9 mouse cellular contexts compared by ENCODE assay signal in genomic region chr11:32580305-32580947, GRCm38 (mm10). TPM values are rescaled to one million over a fixed set of nuclear protein-coding genes. Genes with fewer than 3 reads are reported as not detected.
DNase-seq lines count a peak whose midpoint lies in the region; ATAC-seq lines count a peak whose summit lies in the region.
"Had no signal": no experiment of that assay in that cellular context is flagged by ENCODE, and none has a peak within 500 bp of the region (broad histone marks: within the 10 kb centered on the region; RNA-seq: fewer than 3 reads in every experiment).

No protein-coding gene starts in this region.

- no peaks in the 10 kb centered on the region for H3K27me3 ChIP-seq in heart, embryonic 12.5 days (replicated peaks)
- no peaks in the 10 kb centered on the region for H3K27me3 ChIP-seq in heart, embryonic 11.5 days (ENCODE audit: control insufficient read depth, insufficient read depth, low read length)
- H3K27me3 ChIP-seq in midbrain, embryonic 16.5 days (ENCODE audit: control insufficient read depth, insufficient read depth, low read depth, low read length) = no peaks in the 10 kb centered on the region

- WGBS in heart, embryonic 12.5 days = 76% methylated on average over 16 of the region's 16 CpGs
- 71% methylated on average over 16 of the region's 16 CpGs for WGBS in heart, embryonic 11.5 days (ENCODE audit: insufficient replicate concordance)
- 75% methylated on average over 16 of the region's 16 CpGs for WGBS in midbrain, embryonic 16.5 days

- H3K9me3 ChIP-seq in heart, embryonic 12.5 days (replicated peaks) = no peaks in the 10 kb centered on the region
- H3K9me3 ChIP-seq in heart, embryonic 11.5 days (replicated peaks; ENCODE audit: control insufficient read depth, low read length) = no peaks in the 10 kb centered on the region
- no peaks in the 10 kb centered on the region for H3K9me3 ChIP-seq in midbrain, embryonic 16.5 days (replicated peaks; ENCODE audit: control insufficient read depth, low read length, poor library complexity, severe bottlenecking)

- H3K36me3 ChIP-seq in heart, embryonic 12.5 days = no peaks in the 10 kb centered on the region
- H3K36me3 ChIP-seq in heart, embryonic 11.5 days (ENCODE audit: control insufficient read depth, insufficient read depth, low read length) = no peaks in the 10 kb centered on the region
- H3K36me3 ChIP-seq in midbrain, embryonic 16.5 days (ENCODE audit: control insufficient read depth, insufficient read depth, low read length) = no peaks in the 10 kb centered on the region

- intact Hi-C loops in left cerebral cortex, postnatal 4 days (cut with DNase I) = no loop called here

- DNase-seq in CD8-positive naive resting alpha-beta T cell, adult 2 months (ENCODE audit: low read depth in 2 of 2, low spot score in 2 of 2) = peak; percentile 65 to 71
- peak; percentile 49 for DNase-seq in left cerebral cortex, postnatal 4 days
- peak; percentile 58 to 80 for DNase-seq in thymus, postnatal 36 days
- no peak for DNase-seq in urinary bladder, adult 2 months (ENCODE audit: low spot score)

- no peak overlapping the region for H3K27ac ChIP-seq in heart, embryonic 12.5 days (ENCODE audit: poor library complexity, severe bottlenecking)
- no peak overlapping the region for H3K27ac ChIP-seq in heart, embryonic 11.5 days (ENCODE audit: low read depth, low read length)
- H3K27ac ChIP-seq in midbrain, embryonic 16.5 days (ENCODE audit: low read length) = no peak overlapping the region

- no peak overlapping the region for H3K4me2 ChIP-seq in heart, embryonic 12.5 days
- H3K4me2 ChIP-seq in heart, embryonic 11.5 days = no peak overlapping the region
- no peak overlapping the region for H3K4me2 ChIP-seq in midbrain, embryonic 16.5 days (ENCODE audit: low read length)

- H3K9ac ChIP-seq in heart, embryonic 12.5 days = no peak overlapping the region
- H3K9ac ChIP-seq in heart, embryonic 11.5 days (ENCODE audit: low read depth, low read length) = no peak overlapping the region
- H3K9ac ChIP-seq in midbrain, embryonic 16.5 days (ENCODE audit: low read depth, low read length) = no peak overlapping the region

- H3K4me1 ChIP-seq in heart, embryonic 12.5 days (replicated peaks) = peaks cover 17% of the 10 kb centered on the region
- H3K4me1 ChIP-seq in heart, embryonic 11.5 days (ENCODE audit: control insufficient read depth, insufficient read depth, low read length) = no peaks in the 10 kb centered on the region
- H3K4me1 ChIP-seq in midbrain, embryonic 16.5 days (ENCODE audit: control insufficient read depth, insufficient read depth, low read length) = no peaks in the 10 kb centered on the region

- ATAC-seq in heart, embryonic 12.5 days (ENCODE audit: insufficient number of reproducible peaks, low FRiP score) = 0 out of 2 replicates have a peak, but pooled peaks have one; percentile 53
- no peak for ATAC-seq in heart, embryonic 11.5 days (replicated peaks; ENCODE audit: insufficient number of reproducible peaks, low FRiP score, low TSS enrichment)
- ATAC-seq in erythroblast, adult 5-6 weeks (replicated peaks; ENCODE audit: low FRiP score, poor library complexity, severe bottlenecking) = 0 out of 2 replicates have a peak, but pooled peaks have one; percentile 66
- ATAC-seq in midbrain, embryonic 16.5 days = peak; percentile 79

- H3K4me3 ChIP-seq in heart, embryonic 12.5 days = no peak overlapping the region
- no peak overlapping the region for H3K4me3 ChIP-seq in heart, embryonic 11.5 days (ENCODE audit: low read depth, low read length)
- H3K4me3 ChIP-seq in midbrain, embryonic 16.5 days (ENCODE audit: low read depth, low read length) = no peak overlapping the region

RNA-seq across cellular contexts. Expression of gene Stk10, which starts 47.3 kb away (rescaled TPM):
- polyA plus RNA-seq in heart, embryonic 12.5 days (2016; fragmentation: Nextera tagmentation; extraction: Ambion mirVana) = 2.9 and 3.2 TPM in 2 replicates
- 1.6 TPM in 2 replicates for polyA plus RNA-seq in heart, embryonic 11.5 days (2014; fragmentation: Nextera tagmentation; extraction: Ambion mirVana)
- 11.5 and 18.3 TPM in 2 replicates for total RNA-seq in erythroblast, adult 5-6 weeks (2015; ENCODE audit: low replicate concordance)
- total RNA-seq in erythroblast, adult 5-6 weeks (2017; ENCODE audit: low replicate concordance) = 9.9 and 19.2 TPM in 2 replicates
- 1 to 10 TPM; 7.2 to 7.9 TPM for total RNA-seq in left cerebral cortex, postnatal 4 days (2021)
- 1.2 and 1.7 TPM in 2 replicates for polyA plus RNA-seq in midbrain, embryonic 16.5 days (2015; fragmentation: Nextera tagmentation; extraction: Ambion mirVana)
- polyA plus RNA-seq in urinary bladder, adult 2 months (2012; rRNA removed) = 6.2 and 8.5 TPM in 2 replicates

RNA-seq across cellular contexts. Expression of gene Efcab9, which starts 48.5 kb away (rescaled TPM):
- 0.31 and 0.36 TPM in 2 replicates for polyA plus RNA-seq in heart, embryonic 12.5 days (2016; fragmentation: Nextera tagmentation; extraction: Ambion mirVana)
- 0.27 and 0.59 TPM in 2 replicates for polyA plus RNA-seq in heart, embryonic 11.5 days (2014; fragmentation: Nextera tagmentation; extraction: Ambion mirVana)
- total RNA-seq in erythroblast, adult 5-6 weeks (2015; ENCODE audit: low replicate concordance) = not detected in 2 replicates
- total RNA-seq in erythroblast, adult 5-6 weeks (2017; ENCODE audit: low replicate concordance) = not detected in 2 replicates
- under 1 TPM; 0.54 to 0.99 TPM for total RNA-seq in left cerebral cortex, postnatal 4 days (2021)
- polyA plus RNA-seq in midbrain, embryonic 16.5 days (2015; fragmentation: Nextera tagmentation; extraction: Ambion mirVana) = not detected in 2 replicates
- 0.76 and 1.3 TPM in 2 replicates for polyA plus RNA-seq in urinary bladder, adult 2 months (2012; rRNA removed)
- polyA plus RNA-seq: neural tube, embryonic 14.5 days had no signal
